Mouse (Mus musculus) limb, embryonic 11.5 days (tissue): ENCODE measurements around the gene Dct. TPM values are rescaled to one million over a fixed set of nuclear protein-coding genes. Genes with fewer than 3 reads are reported as not detected.

ENCODE experiments used
- ATAC-seq: fragments of 200-750 bp; cut with Nextera tagmentation; 2 replicates; pipeline ENCODE4 v1.8.0; 2017; ENCODE audit warnings: low read depth; ENCODE audit not compliant: insufficient number of reproducible peaks, low FRiP score, low TSS enrichment
- DNase-seq: peaks from one replicate; pipeline ENCODE4 v3.0.0-alpha.2; 2015; ENCODE audit warnings: low spot score
- H3K27ac ChIP-seq: fragments of 300-500 bp; sonication (generic); replicated peaks from 2 replicates; pipeline ENCODE4 v1.5.1; 2014; ENCODE audit warnings: low read depth, mild to moderate bottlenecking, low read length
- H3K27me3 ChIP-seq: fragments of 300-500 bp; sonication (generic); 2 replicates; pipeline ENCODE4 v1.6.1; 2014; ENCODE audit warnings: mild to moderate bottlenecking, low read length, mixed read lengths; ENCODE audit not compliant: control insufficient read depth, insufficient read depth
- H3K36me3 ChIP-seq: fragments of 300-500 bp; sonication (generic); 2 replicates; pipeline ENCODE4 v1.6.1; 2014; ENCODE audit warnings: mild to moderate bottlenecking, low read length, moderate library complexity, mixed read lengths; ENCODE audit not compliant: control insufficient read depth, insufficient read depth
- H3K4me1 ChIP-seq: fragments of 300-500 bp; sonication (generic); 2 replicates; pipeline ENCODE4 v1.6.1; 2014; ENCODE audit warnings: low read length, mixed read lengths; ENCODE audit not compliant: control insufficient read depth, insufficient read depth
- H3K4me2 ChIP-seq: fragments of 300-500 bp; sonication (generic); 2 replicates; pipeline ENCODE4 v1.6.1; 2014; ENCODE audit warnings: low read depth, mild to moderate bottlenecking, moderate library complexity; ENCODE audit not compliant: severe bottlenecking
- H3K4me3 ChIP-seq: fragments of 300-500 bp; sonication (generic); 2 replicates; pipeline ENCODE4 v1.5.1; 2014; ENCODE audit warnings: low read depth, low read length
- H3K9ac ChIP-seq: fragments of 300-500 bp; sonication (generic); 2 replicates; pipeline ENCODE4 v1.6.1; 2014; ENCODE audit warnings: mild to moderate bottlenecking, low read length
- H3K9me3 ChIP-seq: fragments of 300-500 bp; sonication (generic); 2 replicates; pipeline ENCODE4 v1.6.1; 2016; ENCODE audit warnings: low read length; ENCODE audit not compliant: control insufficient read depth
- WGBS: fragments of 180-500 bp; shearing (Covaris S2); extraction: QIAGEN DNeasy Blood & Tissue Kit; methylation state at CpG from one replicate; pipeline ENCODE4 v1.1.7; 2014; 5-methylcytosine and 5-hydroxymethylcytosine counted together
- polyA plus RNA-seq: library from polyadenylated mRNA; unstranded; fragments of >200 nt; fragmentation: Nextera tagmentation; extraction: Ambion mirVana; gene quantifications from 2 replicates; pipeline ENCODE4 v1.2.1, GENCODE M21; 2014

Gene Dct
- polyA plus RNA-seq = 1.5 and 1.6 TPM in 2 replicates

DNA sequence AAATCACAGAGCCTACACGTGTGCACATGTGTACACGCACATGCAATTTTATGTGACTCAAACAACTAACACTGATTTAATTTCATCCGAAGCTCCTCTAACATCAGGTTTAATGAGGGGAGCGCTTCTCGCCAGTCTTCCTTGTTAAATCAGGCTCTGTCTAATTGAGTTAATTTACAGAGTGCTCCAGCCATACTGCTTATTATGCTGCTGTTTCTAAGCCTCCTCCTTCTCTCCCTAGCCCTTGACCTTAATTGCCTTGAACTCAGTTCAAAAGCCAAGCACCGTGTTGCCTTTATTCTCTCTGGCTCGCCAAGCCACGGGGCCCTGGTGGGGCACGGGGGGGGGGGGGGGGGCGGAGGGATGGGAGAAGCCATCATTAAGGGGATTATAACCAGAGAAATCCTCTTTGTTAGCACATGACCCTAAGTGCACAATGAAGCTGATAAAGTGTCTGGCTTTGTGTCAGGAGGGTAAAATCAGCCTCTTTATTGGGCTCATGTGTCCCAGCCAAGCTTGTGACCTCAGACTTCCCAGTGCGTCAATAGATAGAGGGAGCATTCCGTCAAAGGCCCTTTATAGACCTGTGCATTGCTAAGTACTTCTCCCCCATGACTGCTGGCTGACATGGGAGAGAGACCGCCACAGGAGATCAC is at the start of gene Dct:
Gene Dct, minus strand, starts transcription at position 270 of the 656 bp plus-strand sequence.
- Histone ChIP-seq H3K4me2 (no peak within 1 kb of the TSS), H3K27ac (no peak within 1 kb of the TSS; the same call in 1 of the 2 replicates), H3K36me3 (no peaks in the 10 kb centered on the region), H3K4me3 (no peak within 1 kb of the TSS), H3K9ac (no peak within 1 kb of the TSS), H3K27me3 (no peaks in the 10 kb centered on the region), H3K9me3 (no peaks in the 10 kb centered on the region), H3K4me1 (no peaks in the 10 kb centered on the region; the same call in 1 of the 2 replicates)
- ATAC-seq (no peak), DNase-seq (no peak)
- 21% methylated on average over 12 of the region's 13 CpGs for WGBS

DNA sequence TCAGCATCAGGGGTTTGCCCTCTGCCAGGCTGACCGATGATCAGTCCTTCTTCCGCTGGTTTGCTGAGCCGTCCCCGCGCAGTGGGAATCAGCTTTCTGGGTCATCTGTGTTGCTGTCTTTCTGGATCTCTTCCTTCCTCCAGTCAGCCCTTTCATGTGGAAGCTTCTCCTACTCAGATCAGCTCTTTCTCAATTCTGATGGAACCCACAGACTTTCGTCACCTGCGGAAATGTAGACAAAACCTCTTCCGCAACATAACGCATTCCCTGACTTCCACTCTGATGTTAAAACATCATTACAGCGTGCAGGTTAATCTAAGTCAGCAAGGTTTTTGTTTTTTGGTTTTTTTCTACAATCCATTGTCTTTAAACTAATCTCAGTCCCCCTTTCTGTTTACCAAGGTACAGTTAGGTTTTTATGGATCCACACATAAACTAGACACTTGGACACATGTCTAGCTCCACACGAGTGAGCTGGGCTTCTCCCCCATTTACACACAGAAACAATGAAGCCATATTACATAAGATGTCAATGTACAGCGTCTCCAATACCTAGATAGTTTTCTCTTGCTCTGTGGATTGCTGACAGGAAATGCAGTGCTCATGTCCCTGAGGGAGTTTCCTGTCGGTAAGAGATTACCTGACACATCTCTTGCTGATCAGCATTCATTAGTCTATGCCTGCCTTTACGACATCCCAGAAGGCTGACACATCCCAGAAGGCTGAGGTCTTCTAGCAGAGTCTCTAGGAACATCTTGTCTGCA is 49.4 kb upstream of the Dct start:
- Histone ChIP-seq H3K4me2 (no peak overlapping the region), H3K36me3 (no peaks in the 10 kb centered on the region), H3K9me3 (no peaks in the 10 kb centered on the region), H3K4me1 (no peaks in the 10 kb centered on the region), H3K27me3 (no peaks in the 10 kb centered on the region), H3K27ac (no peak overlapping the region), H3K4me3 (no peak overlapping the region), H3K9ac (no peak overlapping the region)
- ATAC-seq = no peak
- WGBS = 78% methylated on average over 14 of the region's 14 CpGs
- DNase-seq = no peak

DNA sequence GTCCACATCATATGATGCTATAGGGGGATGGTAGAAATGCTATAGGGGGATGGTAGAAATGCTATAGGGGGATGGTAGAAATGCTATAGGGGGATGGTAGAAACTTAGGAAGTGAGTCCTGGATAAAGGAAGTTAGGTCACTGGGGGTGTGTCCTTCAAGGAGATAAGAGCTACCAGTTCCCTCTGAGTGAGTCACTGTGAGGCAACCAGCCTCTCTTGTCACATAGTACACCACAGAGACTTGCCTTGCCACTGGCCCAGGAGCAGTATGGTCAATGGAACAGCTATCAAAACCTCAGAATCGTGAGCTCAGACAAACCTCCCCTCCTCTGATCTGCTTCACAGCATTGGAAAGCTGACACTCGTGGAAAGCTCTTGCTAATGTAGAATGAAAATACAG is 46.2 kb upstream of the Dct start:
- ATAC-seq (no peak), DNase-seq (no peak)
- H3K4me2 ChIP-seq = no peak overlapping the region
- no peaks in the 10 kb centered on the region for H3K9me3 ChIP-seq
- no peak overlapping the region for H3K9ac ChIP-seq
- H3K4me3 ChIP-seq = no peak overlapping the region
- H3K36me3 ChIP-seq = no peaks in the 10 kb centered on the region
- no peaks in the 10 kb centered on the region for H3K4me1 ChIP-seq
- H3K27me3 ChIP-seq = no peaks in the 10 kb centered on the region
- 78% methylated on average over 2 of the region's 2 CpGs for WGBS
- H3K27ac ChIP-seq = no peak overlapping the region

DNA sequence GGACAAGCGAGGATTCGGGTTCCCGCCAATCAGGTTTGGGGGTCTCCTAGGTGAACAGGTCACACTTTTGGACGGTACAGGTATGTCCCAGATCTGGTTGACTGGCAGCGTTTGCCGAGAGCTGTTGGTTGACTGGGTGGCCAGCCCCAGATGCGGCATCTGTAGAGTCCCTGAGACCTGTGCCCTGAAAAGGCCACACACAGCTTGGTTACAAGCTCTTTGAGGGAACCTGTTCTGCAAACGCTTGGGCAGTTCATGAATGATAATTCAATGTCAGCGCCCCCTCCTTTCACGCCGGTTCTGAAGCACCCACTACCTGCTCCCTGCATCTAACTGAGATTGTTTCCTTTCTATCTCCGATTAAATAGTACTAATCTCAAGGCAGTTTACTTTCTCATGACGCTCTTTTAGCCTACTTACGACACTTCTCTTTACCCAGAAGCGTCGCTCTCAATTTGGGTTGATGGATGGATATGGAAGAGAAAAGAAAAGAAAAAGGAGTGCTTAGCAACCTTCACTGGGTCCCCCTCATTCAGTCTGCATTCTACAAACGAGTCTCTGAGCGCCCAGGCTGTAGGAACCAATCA is 37.9 kb upstream of the Dct start:
- H3K27ac ChIP-seq = no peak overlapping the region
- H3K9me3 ChIP-seq = no peaks in the 10 kb centered on the region
- ATAC-seq (peak; percentile 49; the same call in 1 of the 2 replicates), DNase-seq (peak; percentile 23)
- H3K27me3 ChIP-seq = no peaks in the 10 kb centered on the region
- 0 out of 2 replicates have a peak, but pooled peaks cover 3% of the 10 kb centered on the region for H3K4me1 ChIP-seq
- H3K36me3 ChIP-seq = no peaks in the 10 kb centered on the region
- WGBS = 2% methylated on average over 18 of the region's 18 CpGs
- peak overlapping the region; percentile 58 for H3K4me3 ChIP-seq
- H3K9ac ChIP-seq = peak overlapping the region; percentile 55; the same call in 1 of the 2 replicates
- H3K4me2 ChIP-seq = peak overlapping the region; percentile 62

DNA sequence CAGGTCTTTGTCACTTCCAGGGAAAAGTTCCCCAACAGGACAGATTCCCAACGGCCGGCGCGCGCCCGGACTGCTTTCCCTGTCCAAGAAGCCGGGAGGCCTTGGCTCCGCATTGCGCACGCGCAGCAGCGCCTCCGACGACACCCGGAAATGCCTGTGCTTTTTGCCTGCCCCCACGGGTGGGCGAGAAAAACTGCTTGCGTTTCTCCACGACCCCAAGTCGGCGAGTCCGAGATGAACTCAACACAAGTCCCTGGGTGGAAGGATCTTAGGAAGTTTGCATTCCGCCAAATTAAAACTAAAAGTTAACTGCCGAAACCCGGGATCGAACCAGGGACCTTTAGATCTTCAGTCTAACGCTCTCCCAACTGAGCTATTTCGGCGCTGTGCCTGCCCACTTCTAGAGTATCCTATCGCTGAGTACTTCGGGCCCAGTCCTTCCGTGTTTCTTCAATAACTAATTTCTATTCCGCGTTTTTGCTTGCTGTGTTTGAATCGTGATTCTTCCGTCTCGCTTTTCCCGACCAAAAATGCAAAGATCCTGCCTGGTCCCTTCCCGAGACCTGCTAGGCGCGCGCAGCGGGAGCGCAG is 37.3 kb upstream of the Dct start:
- Histone ChIP-seq H3K27ac (no peak overlapping the region), H3K36me3 (no peaks in the 10 kb centered on the region)
- under 1% methylated on average over 44 of the region's 44 CpGs for WGBS

DNA sequence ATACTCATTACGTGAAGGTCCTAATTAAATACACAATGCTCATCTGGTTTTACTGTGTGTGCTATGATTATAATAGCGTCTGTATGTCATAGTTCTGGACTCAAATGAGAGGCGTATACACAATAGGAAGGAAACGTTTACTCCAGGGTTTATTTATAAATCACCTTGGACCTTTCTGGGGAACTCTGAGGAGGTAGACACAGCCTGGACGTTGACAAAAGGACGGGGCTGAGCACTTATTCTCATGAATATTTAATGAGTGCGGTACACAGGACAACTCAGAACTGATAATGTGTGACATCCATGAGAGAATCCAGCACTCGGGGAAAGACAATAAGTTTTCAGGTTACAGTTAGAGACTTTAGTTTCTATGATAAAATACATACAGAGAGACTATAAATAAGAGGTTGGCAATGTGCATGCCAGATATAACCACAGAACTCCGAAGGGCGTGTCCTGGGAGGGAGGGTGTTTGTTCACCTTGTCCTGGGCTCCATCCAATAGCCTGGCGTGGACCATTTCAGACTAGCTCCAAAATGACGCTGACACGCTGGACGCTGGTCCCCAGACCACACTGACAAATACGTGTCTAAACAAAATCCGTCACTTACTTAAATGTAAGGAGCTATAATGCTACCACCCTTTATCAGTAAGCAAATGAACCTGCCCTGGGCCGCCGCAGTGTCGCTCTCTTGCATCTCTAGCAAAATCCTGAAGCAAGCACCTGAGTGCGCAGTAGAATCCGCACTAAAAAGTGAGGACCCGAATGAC is 36.6 kb upstream of the Dct start:
- peak; percentile 40; the same call in 1 of the 2 replicates for ATAC-seq
- Histone ChIP-seq H3K9me3 (no peaks in the 10 kb centered on the region), H3K36me3 (no peaks in the 10 kb centered on the region), H3K4me3 (peak overlapping the region; percentile 58), H3K27ac (no peak overlapping the region), H3K4me2 (peak overlapping the region; percentile 62), H3K9ac (peak overlapping the region; percentile 55), H3K4me1 (0 out of 2 replicates have a peak, but pooled peaks cover 3% of the 10 kb centered on the region), H3K27me3 (no peaks in the 10 kb centered on the region)
- DNase-seq = no peak
- WGBS = 15% methylated on average over 22 of the region's 22 CpGs

More for the DNA sequence above, 37.3 kb upstream of the Dct start:
- Histone ChIP-seq H3K9me3 (no peaks in the 10 kb centered on the region), H3K4me2 (peak overlapping the region; percentile 62), H3K4me1 (0 out of 2 replicates have a peak, but pooled peaks cover 3% of the 10 kb centered on the region), H3K9ac (peak overlapping the region; percentile 55), H3K27me3 (no peaks in the 10 kb centered on the region), H3K4me3 (peak overlapping the region; percentile 58)
- peak; percentile 93 for DNase-seq
- ATAC-seq = peak; percentile 74

DNA sequence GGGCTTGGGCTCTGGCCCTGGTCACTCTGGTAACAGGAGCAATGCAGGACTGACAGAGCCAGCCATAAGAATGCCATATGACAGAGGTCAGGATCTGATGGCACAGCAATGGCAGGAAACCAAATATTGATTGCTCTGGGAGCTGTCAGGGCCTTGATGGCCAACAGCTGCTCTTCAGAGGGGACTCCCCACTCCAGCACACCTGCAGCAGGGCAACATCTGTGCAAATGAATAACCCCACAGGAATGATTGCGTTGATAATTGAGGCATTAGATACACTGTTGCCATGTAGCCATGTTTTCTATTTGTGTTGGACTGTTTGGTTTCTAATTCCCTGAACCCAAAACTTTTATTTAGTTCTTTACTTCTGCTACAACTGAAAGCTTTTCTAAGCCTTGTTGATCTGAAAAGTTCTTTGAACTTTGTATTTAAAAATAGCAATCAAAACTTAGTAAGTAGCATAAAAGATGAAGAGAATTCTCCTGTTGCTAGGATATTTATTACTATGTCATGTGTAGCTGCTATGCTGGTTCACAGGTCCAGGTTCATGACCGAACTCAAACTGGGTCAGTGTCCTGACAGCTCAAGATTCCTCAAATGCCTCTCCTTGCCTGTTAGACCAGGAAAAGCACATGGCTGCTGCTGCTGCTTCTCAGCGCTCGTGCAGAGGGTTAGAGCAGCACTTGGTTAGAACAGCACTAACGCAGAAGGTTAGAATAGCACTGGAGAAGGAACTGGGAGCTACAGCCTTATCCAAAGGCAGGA is 34.4 kb upstream of the Dct start:
- Histone ChIP-seq H3K36me3 (no peaks in the 10 kb centered on the region), H3K4me2 (no peak overlapping the region), H3K4me1 (0 out of 2 replicates have a peak, but pooled peaks cover 3% of the 10 kb centered on the region), H3K9ac (no peak overlapping the region), H3K27ac (no peak overlapping the region), H3K4me3 (no peak overlapping the region), H3K9me3 (no peaks in the 10 kb centered on the region), H3K27me3 (no peaks in the 10 kb centered on the region)
- WGBS = 44% methylated on average over 5 of the region's 5 CpGs
- DNase-seq = no peak
- ATAC-seq = no peak
